In the genomic region with DNA sequence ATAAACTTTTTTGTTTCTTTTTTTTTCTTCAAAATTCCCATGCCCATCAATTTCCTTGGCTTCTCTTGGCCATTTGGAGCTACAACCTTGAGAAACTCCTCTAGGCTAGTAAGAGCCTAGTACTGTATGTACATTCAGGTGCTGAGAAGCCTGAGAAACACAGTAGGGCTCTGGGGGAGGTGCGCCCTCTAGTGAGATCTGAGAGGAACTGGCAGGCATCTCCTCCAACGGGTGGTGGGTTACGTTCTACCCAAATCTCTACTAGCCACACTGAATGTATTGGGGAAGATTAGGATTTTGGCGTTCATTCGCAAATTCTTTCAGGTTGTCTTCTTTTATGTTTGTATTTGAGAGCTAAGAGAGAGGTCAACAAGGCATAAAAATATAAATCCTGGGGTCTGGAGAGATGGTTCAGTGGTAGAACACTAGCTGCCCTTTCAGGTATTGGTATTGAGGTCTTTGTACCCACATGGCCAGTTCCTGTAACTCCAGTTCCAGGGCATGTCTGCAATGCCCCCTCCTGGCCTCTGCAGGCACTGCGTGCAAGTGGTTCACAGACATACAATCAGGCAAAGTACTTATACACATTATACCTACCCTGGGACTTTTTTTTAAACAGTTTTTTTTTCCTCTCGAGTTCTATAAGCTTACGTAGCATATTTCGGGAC, we compare ENCODE assay signal across 8 mouse cellular contexts. TPM values are rescaled to one million over a fixed set of nuclear protein-coding genes. Genes with fewer than 3 reads are reported as not detected.
A peak's percentile ranks its signal among the peaks of the same experiment; 100 is the strongest.
DNase-seq lines count a peak whose midpoint lies in the region; ATAC-seq and TF ChIP-seq lines count a peak whose summit lies in the region.

No protein-coding gene starts in this region.

- H3K27ac ChIP-seq in cortical plate, adult 2 months (ENCODE audit: insufficient read depth, low read length): no peak overlapping the region
- H3K27ac ChIP-seq in small intestine, adult 2 months (ENCODE audit: insufficient read depth, low read depth, low read length): no peak overlapping the region

- DNase-seq in gastrocnemius, postnatal 10 days: peak; percentile 55
- DNase-seq in gastrocnemius, adult 8-10 months (ENCODE audit: low spot score in 2 of 2): no peak
- DNase-seq in adrenal gland, adult (ENCODE audit: inconsistent age in 2 of 2, low spot score in 1 of 2): peak; percentile 61 to 85
- peak; percentile 18 to 26 for DNase-seq in layer of hippocampus, adult 8-10 months (ENCODE audit: low spot score in 2 of 2)

- peak; percentile 54 to 63; a peak in 3 of 4 replicates for ATAC-seq in hematopoietic stem cell, adult 5-6 weeks (replicated peaks in 1 of 2; ENCODE audit: insufficient read depth in 1 of 2, low FRiP score in 2 of 2, low TSS enrichment in 1 of 2, low read depth in 1 of 2, poor library complexity in 2 of 2, severe bottlenecking in 2 of 2)
- ATAC-seq in megakaryocyte-erythroid progenitor cell, adult 5-6 weeks (replicated peaks; ENCODE audit: low FRiP score, low TSS enrichment, poor library complexity, severe bottlenecking): peak; percentile 80

- H3K4me3 ChIP-seq in cortical plate, adult 2 months (ENCODE audit: insufficient read depth, low read length): no peak overlapping the region
- no peak overlapping the region for H3K4me3 ChIP-seq in small intestine, adult 2 months (ENCODE audit: low read depth, low read length)

- H3K27me3 ChIP-seq in small intestine, adult 2 months (ENCODE audit: control insufficient read depth, insufficient read depth, low read length): peaks cover 14% of the 10 kb centered on the region

- 11% methylated on average over 9 of the region's 9 CpGs for WGBS in small intestine, adult 2 months

- peak; percentile 73 for TF ChIP-seq CTCF in cortical plate, adult 2 months (IDR thresholded peaks at IDR 0.05; ENCODE audit: extremely low read depth, insufficient read depth, low read length)
- peak; percentile 58; the same call in 1 of the 2 replicates for TF ChIP-seq CTCF in small intestine, adult 2 months (IDR thresholded peaks at IDR 0.05; ENCODE audit: extremely low read depth, insufficient read length, insufficient replicate concordance, low read depth, low read length)

- H3K4me1 ChIP-seq in cortical plate, adult 2 months (ENCODE audit: control insufficient read depth, insufficient read depth, low read length): peaks cover 2% of the 10 kb centered on the region; the same call in 1 of the 2 replicates
- peaks cover 12% of the 10 kb centered on the region for H3K4me1 ChIP-seq in small intestine, adult 2 months (ENCODE audit: control insufficient read depth, insufficient read depth, insufficient read length, low read length)

- no peak for TF ChIP-seq POLR2A in cortical plate, adult 2 months (IDR thresholded peaks at IDR 0.05; ENCODE audit: extremely low read depth, insufficient read depth, low read length)
- no peak for TF ChIP-seq POLR2A in small intestine, adult 2 months (IDR thresholded peaks at IDR 0.05; ENCODE audit: low read depth, low read length)

- no peaks in the 10 kb centered on the region for H3K36me3 ChIP-seq in small intestine, adult 2 months (ENCODE audit: control insufficient read depth, insufficient read depth, low read length)

RNA-seq across cellular contexts. Expression of a gene that starts 4.0 kb away (rescaled TPM):
- not detected for total RNA-seq in gastrocnemius, postnatal 10 days (2021)
- not detected for total RNA-seq in gastrocnemius, adult 8-10 months (2022)
- polyA plus RNA-seq in cortical plate, adult 2 months (2012; rRNA removed): 0.06 TPM in 1 of 2 replicates, not detected in the other
- total RNA-seq in hematopoietic stem cell, adult 5-6 weeks (2017): not detected in 2 replicates
- total RNA-seq in layer of hippocampus, adult 8-10 months (2022): not detected
- not detected in 2 replicates for total RNA-seq in megakaryocyte-erythroid progenitor cell, adult 5-6 weeks (2014; fragmentation: Nextera tagmentation)
- not detected in 2 replicates for total RNA-seq in megakaryocyte-erythroid progenitor cell, adult 5-6 weeks (2017)
- polyA plus RNA-seq in small intestine, adult 2 months (2012; rRNA removed): 33.7 and 324 TPM in 2 replicates

RNA-seq across cellular contexts. Expression of a gene that starts 4.5 kb away (rescaled TPM):
- under 1 TPM; 0.33 to 0.34 TPM for total RNA-seq in gastrocnemius, postnatal 10 days (2021)
- total RNA-seq in gastrocnemius, adult 8-10 months (2022): under 1 TPM in 3 of 4 experiments, not detected in 1; 0.07 to 0.24 (median 0.18) TPM
- polyA plus RNA-seq in cortical plate, adult 2 months (2012; rRNA removed): 0.02 TPM in 1 of 2 replicates, not detected in the other
- 0.06 TPM in 1 of 2 replicates, not detected in the other for total RNA-seq in hematopoietic stem cell, adult 5-6 weeks (2017)
- total RNA-seq in layer of hippocampus, adult 8-10 months (2022): under 1 TPM; 0.05 to 0.08 (median 0.06) TPM
- not detected in 2 replicates for total RNA-seq in megakaryocyte-erythroid progenitor cell, adult 5-6 weeks (2014; fragmentation: Nextera tagmentation)
- total RNA-seq in megakaryocyte-erythroid progenitor cell, adult 5-6 weeks (2017): not detected in 2 replicates
- polyA plus RNA-seq in small intestine, adult 2 months (2012; rRNA removed): 13.5 and 133 TPM in 2 replicates

RNA-seq across cellular contexts. Expression of a gene that starts 10.8 kb away (rescaled TPM):
- total RNA-seq in gastrocnemius, postnatal 10 days (2021): under 1 TPM; 0.31 to 0.79 TPM
- total RNA-seq in gastrocnemius, adult 8-10 months (2022): under 1 TPM in 3 of 4 experiments, not detected in 1; 0.48 to 0.63 (median 0.62) TPM
- 0.10 and 0.15 TPM in 2 replicates for polyA plus RNA-seq in cortical plate, adult 2 months (2012; rRNA removed)
- total RNA-seq in hematopoietic stem cell, adult 5-6 weeks (2017): not detected in 2 replicates
- not detected for total RNA-seq in layer of hippocampus, adult 8-10 months (2022)
- not detected in 2 replicates for total RNA-seq in megakaryocyte-erythroid progenitor cell, adult 5-6 weeks (2014; fragmentation: Nextera tagmentation)
- total RNA-seq in megakaryocyte-erythroid progenitor cell, adult 5-6 weeks (2017): not detected in 2 replicates
- polyA plus RNA-seq in small intestine, adult 2 months (2012; rRNA removed): 0.08 and 0.66 TPM in 2 replicates

RNA-seq across cellular contexts. Expression of a gene that starts 12.8 kb away (rescaled TPM):
- under 1 TPM; 0.19 to 0.43 TPM for total RNA-seq in gastrocnemius, postnatal 10 days (2021)
- total RNA-seq in gastrocnemius, adult 8-10 months (2022): under 1 TPM; 0.19 to 0.38 (median 0.29) TPM
- 0.04 TPM in 1 of 2 replicates, not detected in the other for polyA plus RNA-seq in cortical plate, adult 2 months (2012; rRNA removed)
- total RNA-seq in hematopoietic stem cell, adult 5-6 weeks (2017): not detected in 2 replicates
- not detected for total RNA-seq in layer of hippocampus, adult 8-10 months (2022)
- not detected in 2 replicates for total RNA-seq in megakaryocyte-erythroid progenitor cell, adult 5-6 weeks (2014; fragmentation: Nextera tagmentation)
- total RNA-seq in megakaryocyte-erythroid progenitor cell, adult 5-6 weeks (2017): not detected in 2 replicates
- 0.11 and 0.16 TPM in 2 replicates for polyA plus RNA-seq in small intestine, adult 2 months (2012; rRNA removed)

Comparison
In these comparisons a context has a peak if more than half of its experiments do, and no peak if none do; other contexts are left out.
1. DNase-seq: peak in gastrocnemius, postnatal 10 days (single experiment), adrenal gland, adult (2 of 2) and layer of hippocampus, adult 8-10 months (2 of 2); none in gastrocnemius, adult 8-10 months (0 of 2).